Mouse (Mus musculus) heart, embryonic 10.5 days (tissue): Measurements from ENCODE around the gene Agk. TPM values are rescaled to one million over a fixed set of nuclear protein-coding genes. Genes with fewer than 3 reads are reported as not detected.
A peak's percentile ranks its signal among the peaks of the same experiment; 100 is the strongest.

Experiments used
- DNase-seq: peaks from one replicate; pipeline ENCODE4 v3.0.0-alpha.2; 2017; ENCODE audit warnings: low spot score
- H3K27ac ChIP-seq: fragments of 300-500 bp; sonication (generic); 2 replicates; pipeline ENCODE4 v1.5.1; 2016; ENCODE audit warnings: mild to moderate bottlenecking
- H3K27me3 ChIP-seq: fragments of 300-500 bp; sonication (generic); 2 replicates; pipeline ENCODE4 v1.6.1; 2016; ENCODE audit warnings: mild to moderate bottlenecking; ENCODE audit not compliant: poor library complexity, insufficient read depth, severe bottlenecking
- H3K36me3 ChIP-seq: fragments of 300-500 bp; sonication (generic); 2 replicates; pipeline ENCODE4 v1.6.1; 2016; ENCODE audit warnings: mild to moderate bottlenecking, moderate library complexity
- H3K4me1 ChIP-seq: fragments of 300-500 bp; sonication (generic); 2 replicates; pipeline ENCODE4 v1.6.1; 2016; ENCODE audit warnings: mild to moderate bottlenecking
- H3K4me3 ChIP-seq: fragments of 300-500 bp; sonication (generic); 2 replicates; pipeline ENCODE4 v1.5.1; 2016; ENCODE audit warnings: mild to moderate bottlenecking, moderate library complexity
- H3K9me3 ChIP-seq: fragments of 300-500 bp; sonication (generic); 2 replicates; pipeline ENCODE4 v1.6.1; 2016; ENCODE audit warnings: mild to moderate bottlenecking, moderate library complexity
- WGBS: fragments of 180-500 bp; shearing (Covaris S2); methylation state at CpG from one replicate; pipeline ENCODE4 v1.1.7; 2016; 5-methylcytosine and 5-hydroxymethylcytosine counted together
- polyA plus RNA-seq: library from polyadenylated mRNA; unstranded; fragments of >200 nt; fragmentation: Nextera tagmentation; extraction: Ambion mirVana; gene quantifications from 2 replicates; pipeline ENCODE4 v1.2.1, GENCODE M21; 2016

Agk gene
- polyA plus RNA-seq, 1 experiment from 2014 or later = 45.7 TPM

- H3K27me3 ChIP-seq = no peaks in the 10 kb centered on the region
- no peak for DNase-seq
- no peak overlapping the region for H3K27ac ChIP-seq
- H3K4me1 ChIP-seq = no peaks in the 10 kb centered on the region
- no peaks in the 10 kb centered on the region for H3K9me3 ChIP-seq
- WGBS = 89% methylated on average over 6 of the region's 6 CpGs
- no peak overlapping the region for H3K4me3 ChIP-seq
- H3K36me3 ChIP-seq = no peaks in the 10 kb centered on the region
These were observed 96.1 kb downstream of the Agk start for GRCm38 (mm10) chr6:40421099-40421498.

GRCm38 (mm10) chr6:40423013-40423412 lies 98.0 kb downstream of the Agk start:
- DNase-seq = no peak
- Histone ChIP-seq H3K27ac (no peak overlapping the region), H3K27me3 (no peaks in the 10 kb centered on the region), H3K4me3 (no peak overlapping the region), H3K9me3 (no peaks in the 10 kb centered on the region), H3K36me3 (no peaks in the 10 kb centered on the region), H3K4me1 (no peaks in the 10 kb centered on the region)
- WGBS = 86% methylated on average over 1 of the region's 1 CpGs

GRCm38 (mm10) chr6:40423774-40424173 lies 98.8 kb downstream of the Agk start:
- H3K27ac ChIP-seq = no peak overlapping the region
- WGBS = 46% methylated on average over 1 of the region's 1 CpGs
- no peaks in the 10 kb centered on the region for H3K36me3 ChIP-seq
- no peaks in the 10 kb centered on the region for H3K9me3 ChIP-seq
- no peak for DNase-seq
- H3K4me3 ChIP-seq = no peak overlapping the region
- H3K27me3 ChIP-seq = no peaks in the 10 kb centered on the region
- H3K4me1 ChIP-seq = no peaks in the 10 kb centered on the region

- no peak for DNase-seq
- 80% methylated on average over 7 of the region's 7 CpGs for WGBS
- Histone ChIP-seq H3K4me1 (no peaks in the 10 kb centered on the region), H3K27ac (no peak overlapping the region), H3K9me3 (no peaks in the 10 kb centered on the region), H3K36me3 (no peaks in the 10 kb centered on the region), H3K4me3 (no peak overlapping the region), H3K27me3 (no peaks in the 10 kb centered on the region)
These were observed 102.5 kb downstream of the Agk start for GRCm38 (mm10) chr6:40427441-40427840.

- H3K27me3 ChIP-seq = 0 out of 2 replicates have a peak, but pooled peaks cover 6% of the 10 kb centered on the region
- H3K27ac ChIP-seq = no peak overlapping the region
- WGBS = 77% methylated on average over 3 of the region's 3 CpGs
- H3K4me3 ChIP-seq = no peak overlapping the region
- H3K9me3 ChIP-seq = no peaks in the 10 kb centered on the region
- no peak for DNase-seq
- H3K36me3 ChIP-seq = no peaks in the 10 kb centered on the region
- H3K4me1 ChIP-seq = no peaks in the 10 kb centered on the region
These were observed 103.7 kb downstream of the Agk start for GRCm38 (mm10) chr6:40428696-40429095.

GRCm38 (mm10) chr6:40429521-40429931 lies 104.6 kb downstream of the Agk start:
- no peaks in the 10 kb centered on the region for H3K9me3 ChIP-seq
- H3K27ac ChIP-seq = no peak overlapping the region
- H3K27me3 ChIP-seq = 0 out of 2 replicates have a peak, but pooled peaks cover 7% of the 10 kb centered on the region
- H3K4me3 ChIP-seq = no peak overlapping the region
- no peaks in the 10 kb centered on the region for H3K4me1 ChIP-seq
- H3K36me3 ChIP-seq = no peaks in the 10 kb centered on the region
- 81% methylated on average over 4 of the region's 4 CpGs for WGBS
- no peak for DNase-seq

GRCm38 (mm10) chr6:40430251-40430650 lies 105.3 kb downstream of the Agk start:
- WGBS = 78% methylated on average over 3 of the region's 3 CpGs
- no peak for DNase-seq
- H3K27me3 ChIP-seq = 0 out of 2 replicates have a peak, but pooled peaks cover 7% of the 10 kb centered on the region
- no peak overlapping the region for H3K27ac ChIP-seq
- no peaks in the 10 kb centered on the region for H3K9me3 ChIP-seq
- H3K4me1 ChIP-seq = peaks cover 5% of the 10 kb centered on the region; the same call in 1 of the 2 replicates
- no peak overlapping the region for H3K4me3 ChIP-seq
- H3K36me3 ChIP-seq = no peaks in the 10 kb centered on the region

- Histone ChIP-seq H3K27ac (no peak overlapping the region), H3K4me1 (peaks cover 5% of the 10 kb centered on the region; the same call in 1 of the 2 replicates), H3K27me3 (0 out of 2 replicates have a peak, but pooled peaks cover 7% of the 10 kb centered on the region), H3K36me3 (no peaks in the 10 kb centered on the region), H3K4me3 (no peak overlapping the region), H3K9me3 (no peaks in the 10 kb centered on the region)
- 73% methylated on average over 3 of the region's 3 CpGs for WGBS
- no peak for DNase-seq
These were observed 105.9 kb downstream of the Agk start for GRCm38 (mm10) chr6:40430878-40431277.

- 0 out of 2 replicates have a peak, but pooled peaks cover 7% of the 10 kb centered on the region for H3K27me3 ChIP-seq
- peaks cover 5% of the 10 kb centered on the region; the same call in 1 of the 2 replicates for H3K4me1 ChIP-seq
- DNase-seq = no peak
- no peaks in the 10 kb centered on the region for H3K9me3 ChIP-seq
- H3K4me3 ChIP-seq = no peak overlapping the region
- H3K36me3 ChIP-seq = no peaks in the 10 kb centered on the region
- H3K27ac ChIP-seq = no peak overlapping the region
- WGBS = 45% methylated on average over 4 of the region's 4 CpGs
These were observed 106.4 kb downstream of the Agk start for GRCm38 (mm10) chr6:40431356-40431755.

GRCm38 (mm10) chr6:40431812-40432211 lies 106.8 kb downstream of the Agk start:
- no peak overlapping the region for H3K27ac ChIP-seq
- no peaks in the 10 kb centered on the region for H3K9me3 ChIP-seq
- no peak for DNase-seq
- H3K4me1 ChIP-seq = peaks cover 5% of the 10 kb centered on the region; the same call in 1 of the 2 replicates
- H3K36me3 ChIP-seq = no peaks in the 10 kb centered on the region
- 0 out of 2 replicates have a peak, but pooled peaks cover 7% of the 10 kb centered on the region for H3K27me3 ChIP-seq
- H3K4me3 ChIP-seq = no peak overlapping the region

- Histone ChIP-seq H3K27ac (no peak overlapping the region), H3K4me1 (peaks cover 5% of the 10 kb centered on the region; the same call in 1 of the 2 replicates), H3K36me3 (no peaks in the 10 kb centered on the region), H3K9me3 (no peaks in the 10 kb centered on the region), H3K27me3 (peaks cover 14% of the 10 kb centered on the region), H3K4me3 (no peak overlapping the region)
- DNase-seq = no peak
- WGBS = 83% methylated on average over 17 of the region's 17 CpGs
These were observed 107.6 kb downstream of the Agk start for GRCm38 (mm10) chr6:40432346-40433275.

GRCm38 (mm10) chr6:40434697-40435096 lies 109.7 kb downstream of the Agk start:
- no peak for DNase-seq
- Histone ChIP-seq H3K4me3 (peak overlapping the region; percentile 89), H3K27me3 (peaks cover 18% of the 10 kb centered on the region), H3K36me3 (no peaks in the 10 kb centered on the region), H3K4me1 (peaks cover 5% of the 10 kb centered on the region; the same call in 1 of the 2 replicates), H3K27ac (peak overlapping the region; percentile 92), H3K9me3 (no peaks in the 10 kb centered on the region)
- 12% methylated on average over 7 of the region's 7 CpGs for WGBS
